Mouse (Mus musculus) lung, postnatal 36 days (tissue): ENCODE data around the gene Wasf3.
A peak's percentile ranks its signal among the peaks of the same experiment; 100 is the strongest.

Experiments used
- DNase-seq: peaks from one replicate; pipeline ENCODE4 v3.0.0; 2022; ENCODE audit warnings: mixed read lengths

The Wasf3 gene

GRCm38 (mm10) chr5:146384935-146385591 is at the start of gene Wasf3:
Gene Wasf3, plus strand, starts transcription at chr5:146384985.
- peak; percentile 43 for DNase-seq

- DNase-seq = no peak
Measured at GRCm38 (mm10) chr5:146338064-146338463, 46.7 kb upstream of the Wasf3 start.

GRCm38 (mm10) chr5:146340037-146340436 is 44.7 kb upstream of the Wasf3 start:
- DNase-seq = no peak

GRCm38 (mm10) chr5:146344911-146345686 is 39.7 kb upstream of the Wasf3 start:
- no peak for DNase-seq

- DNase-seq = no peak
Measured at GRCm38 (mm10) chr5:146347081-146347480, 37.7 kb upstream of the Wasf3 start.

- DNase-seq = no peak
Measured at GRCm38 (mm10) chr5:146349183-146349582, 35.6 kb upstream of the Wasf3 start.

GRCm38 (mm10) chr5:146350784-146351183 is 34.0 kb upstream of the Wasf3 start:
- no peak for DNase-seq

- DNase-seq = no peak
Measured at GRCm38 (mm10) chr5:146352006-146352405, 32.8 kb upstream of the Wasf3 start.

GRCm38 (mm10) chr5:146360386-146360785 is 24.4 kb upstream of the Wasf3 start:
- peak; percentile 22 for DNase-seq

- no peak for DNase-seq
Measured at GRCm38 (mm10) chr5:146362711-146363110, 22.1 kb upstream of the Wasf3 start.

GRCm38 (mm10) chr5:146368356-146368755 is 16.4 kb upstream of the Wasf3 start:
- DNase-seq = no peak

- no peak for DNase-seq
Measured at GRCm38 (mm10) chr5:146368971-146369370, 15.8 kb upstream of the Wasf3 start.

GRCm38 (mm10) chr5:146370794-146371193 is 14.0 kb upstream of the Wasf3 start:
- no peak for DNase-seq

- DNase-seq = no peak
Measured at GRCm38 (mm10) chr5:146373238-146373637, 11.5 kb upstream of the Wasf3 start.

- DNase-seq = no peak
Measured at GRCm38 (mm10) chr5:146376601-146377000, 8.2 kb upstream of the Wasf3 start.

- no peak for DNase-seq
Measured at GRCm38 (mm10) chr5:146380041-146380440, 4.7 kb upstream of the Wasf3 start.

- no peak for DNase-seq
Measured at GRCm38 (mm10) chr5:146382268-146382667, 2.5 kb upstream of the Wasf3 start.

GRCm38 (mm10) chr5:146383401-146383800 is 1.4 kb upstream of the Wasf3 start:
- no peak for DNase-seq

GRCm38 (mm10) chr5:146385989-146386388 is 1.2 kb downstream of the Wasf3 start:
- DNase-seq = no peak

GRCm38 (mm10) chr5:146386906-146387305 is 2.1 kb downstream of the Wasf3 start:
- no peak for DNase-seq

- no peak for DNase-seq
Measured at GRCm38 (mm10) chr5:146394563-146394962, 9.8 kb downstream of the Wasf3 start.

- DNase-seq = no peak
Measured at GRCm38 (mm10) chr5:146397253-146397652, 12.5 kb downstream of the Wasf3 start.

- no peak for DNase-seq
Measured at GRCm38 (mm10) chr5:146398386-146399115, 13.8 kb downstream of the Wasf3 start.

GRCm38 (mm10) chr5:146401012-146401411 is 16.2 kb downstream of the Wasf3 start:
- DNase-seq = peak; percentile 78
